Mouse (Mus musculus): ENCODE results near the gene Zbtb1.

Zbtb1 gene

DNA sequence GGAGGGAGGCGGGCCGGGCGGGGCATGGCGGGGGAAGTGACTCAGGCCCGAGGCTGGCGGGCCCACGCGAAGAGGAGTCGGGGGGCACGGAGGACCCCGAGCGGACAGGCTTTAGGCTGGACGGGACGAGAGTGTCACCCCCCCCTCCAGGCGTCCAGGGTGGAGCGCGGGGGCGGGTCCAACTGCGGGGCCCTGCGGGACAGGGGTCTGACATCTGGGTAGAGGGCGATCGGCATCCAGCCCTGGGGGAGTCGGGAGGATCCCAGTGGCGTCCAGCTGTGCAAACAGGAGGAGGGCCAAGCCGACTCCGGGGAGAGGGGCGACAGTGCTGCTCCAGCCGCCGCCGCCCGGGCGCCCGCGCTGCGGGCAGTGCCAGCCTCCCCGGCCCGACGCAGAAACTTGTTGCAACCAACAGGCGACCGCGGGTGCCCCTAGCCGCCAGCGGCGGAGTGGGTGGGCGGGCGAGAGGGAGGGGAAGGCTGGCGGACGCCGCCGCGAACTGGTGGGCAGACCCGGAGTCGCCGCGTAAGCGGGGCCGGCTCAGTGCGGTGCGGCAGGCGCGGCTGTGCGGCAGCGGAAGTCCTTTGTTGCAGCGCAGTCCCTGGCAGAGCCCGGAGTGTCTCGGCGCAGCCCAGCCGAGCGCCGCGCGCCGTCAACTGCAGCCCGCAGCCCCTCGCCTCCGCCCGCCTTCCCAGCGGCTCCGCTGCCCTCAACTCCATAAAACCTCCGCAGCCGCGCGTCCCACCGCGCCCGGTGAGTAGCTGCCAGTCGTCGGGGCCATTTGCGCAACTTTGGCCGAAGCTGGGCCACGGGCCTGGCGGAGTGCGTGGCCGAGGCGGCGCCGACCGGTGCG is at the start of gene Zbtb1:
Gene Zbtb1, plus strand, starts transcription at position 289 of the 853 bp plus-strand sequence.
- peak; percentile 91 for DNase-seq (ENCODE audit: extremely low read depth, insufficient read length, low spot score)

DNA sequence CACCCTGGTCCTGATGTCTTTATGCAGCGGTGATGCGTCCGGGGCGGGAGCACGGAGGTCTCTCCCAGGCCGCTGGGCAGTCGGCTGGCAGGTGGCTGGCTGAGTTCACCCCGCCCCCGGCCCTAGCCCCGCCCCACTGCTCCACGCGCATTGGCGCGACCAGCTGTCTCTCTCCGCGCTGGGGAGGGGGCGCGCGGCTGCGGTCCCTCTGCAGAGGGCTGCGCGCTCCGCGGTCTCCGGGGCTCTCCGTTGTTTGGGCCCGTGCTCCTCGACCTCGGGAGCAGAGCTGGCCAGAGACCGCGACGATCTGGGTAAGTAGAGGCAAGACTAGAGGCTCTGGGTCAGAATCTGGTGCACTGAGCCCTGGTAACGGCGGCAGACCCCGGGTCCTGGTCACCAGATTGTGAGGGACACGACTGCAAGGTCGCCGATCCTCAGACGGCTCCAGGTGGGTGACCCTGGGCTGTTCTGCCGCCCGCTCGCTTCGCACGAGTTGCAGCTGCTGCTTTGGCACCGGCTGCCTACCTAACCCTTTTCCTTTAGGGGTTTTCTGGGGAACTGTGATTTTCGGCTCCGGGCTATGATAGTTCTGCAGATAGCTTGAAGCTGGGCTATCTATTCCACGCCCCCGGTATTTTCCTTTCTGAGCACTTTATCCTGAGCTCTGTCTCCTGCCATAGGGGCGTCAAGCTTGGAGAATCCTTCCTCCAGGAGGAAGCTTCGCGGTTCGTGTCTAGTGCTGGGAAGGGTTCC is 45.2 kb upstream of the Zbtb1 start, which contains the start of gene Akap5:
Gene Akap5, plus strand, starts transcription at position 213 of the 753 bp plus-strand sequence.
- no peak for DNase-seq (ENCODE audit: extremely low read depth, insufficient read length, low spot score)

DNA sequence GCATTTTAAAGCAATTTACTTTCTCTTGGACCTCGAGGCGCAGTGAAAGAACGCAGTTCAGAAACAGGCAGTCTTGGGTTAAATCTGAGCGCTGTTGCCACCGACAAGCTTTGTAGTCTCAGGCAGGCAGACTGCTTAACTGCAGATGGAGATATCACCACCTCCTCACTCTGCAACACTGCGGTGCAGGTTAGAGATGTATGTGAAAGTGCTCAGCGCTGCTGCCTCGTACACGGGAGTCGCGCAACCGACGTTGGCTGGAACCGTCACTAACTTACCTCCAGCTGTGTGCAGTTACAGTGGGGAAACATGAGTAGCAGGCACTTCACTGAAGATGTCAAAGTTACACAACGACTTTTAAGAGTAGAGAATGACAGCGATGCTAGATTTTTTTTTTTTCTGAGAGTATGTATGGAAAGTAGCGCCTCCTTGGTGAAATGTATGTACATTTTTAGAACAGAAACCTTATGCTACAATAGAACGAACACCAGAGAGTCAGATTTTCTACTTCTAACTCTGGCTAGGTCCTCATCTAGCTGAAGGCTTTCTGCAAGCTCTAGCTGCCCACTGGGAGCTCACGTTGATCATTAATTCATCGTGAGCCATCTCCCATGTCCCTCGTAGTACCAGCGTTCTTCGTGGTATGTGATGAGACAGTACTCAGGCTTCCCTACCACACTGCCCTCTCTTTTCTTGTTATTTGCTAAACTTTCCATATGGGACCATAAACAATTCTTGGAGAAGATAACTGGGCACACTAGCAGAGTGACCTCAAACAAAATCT is 43.4 kb upstream of the Zbtb1 start:
- DNase-seq (ENCODE audit: extremely low read depth, insufficient read length, low spot score) = no peak

- no peak for DNase-seq (ENCODE audit: extremely low read depth, insufficient read length, low spot score)
Measured at GRCm38 (mm10) chr12:76328567-76329354, 41.3 kb upstream of the Zbtb1 start.

DNA sequence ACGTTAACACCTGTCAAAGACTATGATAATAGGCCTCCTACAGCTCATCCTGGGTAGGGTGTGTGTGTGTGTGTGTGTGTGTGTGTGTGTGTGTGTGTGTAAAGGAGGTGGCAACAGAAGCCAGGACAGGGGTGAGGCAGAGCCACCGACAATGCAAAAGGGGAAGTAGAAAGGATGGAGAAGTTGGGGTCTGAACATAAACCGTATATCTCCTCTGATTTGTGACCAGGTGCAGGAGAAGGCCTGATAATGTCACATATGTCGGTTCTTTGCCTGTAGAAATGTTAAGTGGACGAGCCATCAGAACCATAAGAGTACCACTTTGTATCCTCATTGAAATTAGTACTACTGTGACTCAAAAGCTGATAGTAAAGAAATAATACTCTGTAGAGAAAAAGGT is 36.4 kb upstream of the Zbtb1 start:
- DNase-seq (ENCODE audit: extremely low read depth, insufficient read length, low spot score) = no peak

DNA sequence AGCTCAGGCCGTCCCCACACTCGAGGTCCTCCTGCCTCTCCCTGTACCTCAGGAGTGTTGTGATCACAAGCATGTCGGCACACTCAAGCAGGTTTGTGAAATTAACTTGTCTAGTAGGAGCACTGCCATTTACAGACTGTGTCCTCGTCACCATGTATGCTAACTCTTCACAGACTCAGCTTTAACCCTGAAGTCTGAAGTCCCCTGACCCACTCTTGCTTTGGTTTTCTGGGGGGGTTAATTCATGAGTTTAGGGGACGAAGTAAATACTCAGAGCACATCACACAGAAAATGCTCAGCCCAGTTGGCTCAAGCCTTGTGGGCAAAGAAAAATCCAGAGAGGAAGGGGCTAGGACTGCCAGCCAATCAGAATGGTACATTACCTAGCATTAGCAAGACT is 34.4 kb upstream of the Zbtb1 start:
- DNase-seq (ENCODE audit: extremely low read depth, insufficient read length, low spot score) = no peak

- DNase-seq (ENCODE audit: extremely low read depth, insufficient read length, low spot score) = no peak
Measured at GRCm38 (mm10) chr12:76336111-76336965, 33.7 kb upstream of the Zbtb1 start.

GRCm38 (mm10) chr12:76341080-76341479 is 29.0 kb upstream of the Zbtb1 start:
- DNase-seq (ENCODE audit: extremely low read depth, insufficient read length, low spot score) = no peak

- no peak for DNase-seq (ENCODE audit: extremely low read depth, insufficient read length, low spot score)
Measured at GRCm38 (mm10) chr12:76345759-76346455, 24.2 kb upstream of the Zbtb1 start.

DNA sequence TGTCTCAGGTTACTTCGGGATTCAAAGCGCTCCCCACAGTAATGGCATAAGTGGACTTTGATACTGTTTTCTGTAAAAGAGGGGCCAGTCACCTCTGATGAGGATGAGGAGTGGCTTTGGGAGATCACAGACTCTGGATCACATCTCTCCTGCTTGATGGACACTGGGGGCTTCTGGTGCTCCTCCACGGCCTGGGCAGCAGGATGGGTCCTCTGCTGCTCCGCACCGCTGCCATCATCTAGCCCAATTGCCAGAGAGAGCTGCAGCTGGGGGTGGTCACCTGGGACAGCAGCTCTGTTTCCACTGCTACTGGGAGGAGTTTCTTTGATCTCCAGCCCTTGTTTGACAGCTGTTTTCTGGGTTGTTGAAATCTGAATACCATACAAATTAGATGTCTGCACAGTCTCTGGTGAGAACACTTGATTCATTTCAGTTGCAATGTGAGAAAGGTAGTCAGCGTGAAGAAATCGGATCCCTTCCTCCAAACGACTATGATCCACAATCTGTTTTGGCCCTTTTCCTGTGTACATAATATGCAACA is 20.3 kb upstream of the Zbtb1 start:
- no peak for DNase-seq (ENCODE audit: extremely low read depth, insufficient read length, low spot score)

- DNase-seq (ENCODE audit: extremely low read depth, insufficient read length, low spot score) = no peak
Measured at GRCm38 (mm10) chr12:76360868-76361267, 9.2 kb upstream of the Zbtb1 start.

DNA sequence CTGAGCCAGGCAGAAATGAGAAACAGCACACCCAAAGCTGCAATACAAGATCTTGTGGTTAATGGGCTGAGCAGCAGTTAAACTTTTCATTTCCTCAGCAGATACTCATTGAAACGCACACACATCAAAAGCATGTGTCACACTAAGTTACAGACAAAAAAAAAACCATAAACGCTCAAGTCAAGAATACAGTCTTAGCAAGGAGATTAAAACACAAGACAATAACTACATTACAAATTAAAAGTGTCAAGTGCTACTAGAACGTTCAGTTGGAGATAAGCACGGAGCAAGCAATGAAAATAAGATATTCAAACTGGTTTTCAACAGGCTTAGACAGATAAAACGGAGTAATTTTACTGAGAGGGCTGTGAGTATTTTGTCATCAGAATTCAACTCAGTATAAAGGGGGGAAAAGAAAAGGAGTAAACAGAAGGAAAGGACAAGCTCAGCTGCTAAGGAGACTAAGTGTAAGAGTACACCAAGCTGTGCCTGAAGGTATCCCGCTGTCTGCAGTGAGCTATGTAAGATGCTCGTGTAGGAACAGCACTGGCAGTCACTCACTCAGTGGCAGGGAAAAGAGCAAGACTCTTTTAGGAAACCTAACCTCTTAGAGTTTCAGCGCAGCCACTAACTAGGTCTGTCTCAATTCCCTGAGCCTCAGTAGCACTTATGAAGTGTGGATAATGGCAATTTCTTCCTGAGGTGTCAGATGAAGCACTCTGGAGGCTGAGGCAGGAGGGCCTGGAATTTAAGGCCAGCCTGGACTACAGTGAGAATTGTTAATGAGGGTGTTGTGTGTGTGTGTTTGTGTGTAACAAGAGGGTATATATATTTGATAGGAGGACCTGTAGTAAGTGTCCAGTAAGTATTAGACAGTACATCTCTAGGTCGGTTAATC is 8.4 kb upstream of the Zbtb1 start:
- no peak for DNase-seq (ENCODE audit: extremely low read depth, insufficient read length, low spot score)

GRCm38 (mm10) chr12:76362303-76362676 is 7.8 kb upstream of the Zbtb1 start:
- DNase-seq (ENCODE audit: extremely low read depth, insufficient read length, low spot score) = no peak

DNA sequence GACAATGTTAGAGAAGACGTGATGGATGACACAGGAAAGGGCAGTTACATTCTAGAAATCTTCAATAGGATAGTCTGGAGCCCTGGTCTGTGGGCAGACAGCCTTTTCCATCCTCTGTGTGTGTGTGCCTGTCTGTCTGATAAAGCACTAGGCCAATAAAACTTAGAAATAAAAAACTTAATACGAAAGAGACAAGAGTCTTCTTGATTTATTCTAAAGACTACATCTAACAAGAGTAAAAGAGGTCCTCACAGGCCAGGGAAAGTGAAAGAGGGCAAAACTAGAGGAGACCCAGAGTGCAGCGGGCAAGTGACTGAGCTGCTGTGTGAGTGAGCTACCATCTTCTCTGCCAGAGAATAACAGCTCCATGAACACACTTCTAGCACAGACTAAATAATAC is 3.8 kb upstream of the Zbtb1 start:
- no peak for DNase-seq (ENCODE audit: extremely low read depth, insufficient read length, low spot score)

DNA sequence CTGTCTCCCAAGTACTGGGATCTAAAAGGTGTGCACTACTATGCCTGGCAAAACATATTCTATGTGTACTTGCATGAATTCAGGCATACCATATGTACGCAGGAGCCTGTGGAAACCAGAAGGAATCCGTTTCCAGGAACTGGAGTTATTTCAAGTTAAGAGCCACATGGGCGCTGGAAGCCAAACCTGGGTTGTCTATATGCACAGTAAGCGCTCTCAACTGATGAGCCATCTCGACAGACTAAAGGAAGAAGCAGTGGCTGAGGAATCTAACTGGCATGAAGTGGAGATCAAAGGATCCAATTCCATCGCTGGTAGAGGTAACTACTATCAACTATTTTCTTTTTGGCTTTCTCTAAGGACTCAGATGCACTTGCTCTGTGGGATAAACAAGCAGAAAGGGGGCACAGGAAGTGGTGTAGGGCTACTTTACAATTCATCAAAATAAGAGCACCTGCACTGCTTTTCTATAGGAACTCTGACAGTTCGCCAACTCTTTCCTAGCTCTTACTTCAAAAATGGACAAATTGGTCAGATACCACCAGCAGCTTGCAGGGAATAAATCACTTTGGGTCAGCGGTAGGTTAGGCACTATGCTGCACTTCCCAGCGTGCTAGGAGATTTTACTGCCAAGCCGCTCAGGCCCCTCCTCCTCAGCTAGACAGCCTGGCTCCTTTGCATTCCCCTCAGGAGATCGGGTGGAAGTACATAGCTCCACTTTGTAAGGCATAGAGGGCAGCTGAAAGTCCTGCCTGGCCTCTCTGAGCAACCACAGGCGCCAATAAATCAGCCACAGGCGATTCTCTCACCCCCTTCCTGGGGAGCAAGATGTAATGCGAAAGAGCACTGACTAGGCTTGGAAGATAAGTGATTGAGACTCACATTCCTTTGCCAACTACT is 2.7 kb upstream of the Zbtb1 start:
- DNase-seq (ENCODE audit: extremely low read depth, insufficient read length, low spot score) = peak; percentile 40

- DNase-seq (ENCODE audit: extremely low read depth, insufficient read length, low spot score) = peak; percentile 22
Measured at GRCm38 (mm10) chr12:76368201-76368789, 1.8 kb upstream of the Zbtb1 start.
